Mouse (Mus musculus): ENCODE results near the gene Tssk2. TPM values are rescaled to one million over a fixed set of nuclear protein-coding genes. Genes with fewer than 3 reads are reported as not detected.

Gene Tssk2
- polyA plus RNA-seq, 1 experiment from 2014 or later = not detected

DNA sequence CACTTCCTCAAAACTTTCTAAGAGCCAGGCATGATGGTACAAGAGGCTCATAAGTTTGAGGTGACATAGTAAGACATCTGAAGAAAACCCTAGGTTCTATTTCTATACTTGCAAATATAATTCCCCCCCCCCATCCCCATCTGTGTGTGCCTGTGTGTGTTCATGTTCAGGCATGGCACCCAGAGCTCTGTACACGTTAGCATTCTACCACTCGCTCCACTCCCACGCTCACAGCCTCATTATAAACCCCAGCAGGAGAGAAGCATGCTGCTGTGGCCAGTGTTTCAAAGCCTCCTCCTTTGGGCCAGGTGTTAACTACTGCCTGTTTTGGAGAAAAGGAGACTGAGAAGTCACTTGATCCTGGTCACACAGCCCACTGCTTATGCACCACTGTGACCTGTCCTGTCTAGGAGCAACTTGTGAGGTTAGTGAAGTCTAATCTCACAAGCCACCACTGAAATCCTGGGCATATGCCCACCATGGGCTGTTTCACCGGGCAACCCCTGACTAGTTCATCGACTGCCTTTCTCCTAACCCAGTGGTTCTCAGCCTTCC, 33.5 kb downstream of the Tssk2 start:
- Histone ChIP-seq H3K9me3 (replicated peaks; ENCODE audit: control insufficient read depth, low read length, poor library complexity, severe bottlenecking) (no peaks in the 10 kb centered on the region), H3K36me3 (ENCODE audit: control insufficient read depth, insufficient read depth, low read length) (no peaks in the 10 kb centered on the region), H3K9ac (ENCODE audit: low read depth, low read length) (no peak overlapping the region), H3K4me3 (ENCODE audit: low read depth, low read length) (no peak overlapping the region), H3K27me3 (ENCODE audit: control insufficient read depth, insufficient read depth, low read depth, low read length) (no peaks in the 10 kb centered on the region), H3K4me2 (ENCODE audit: low read length) (no peak overlapping the region), H3K27ac (ENCODE audit: low read length) (no peak overlapping the region), H3K4me1 (ENCODE audit: control insufficient read depth, insufficient read depth, low read length) (peaks cover 6% of the 10 kb centered on the region)
- 72% methylated on average over 5 of the region's 5 CpGs for WGBS
- no peak for ATAC-seq

DNA sequence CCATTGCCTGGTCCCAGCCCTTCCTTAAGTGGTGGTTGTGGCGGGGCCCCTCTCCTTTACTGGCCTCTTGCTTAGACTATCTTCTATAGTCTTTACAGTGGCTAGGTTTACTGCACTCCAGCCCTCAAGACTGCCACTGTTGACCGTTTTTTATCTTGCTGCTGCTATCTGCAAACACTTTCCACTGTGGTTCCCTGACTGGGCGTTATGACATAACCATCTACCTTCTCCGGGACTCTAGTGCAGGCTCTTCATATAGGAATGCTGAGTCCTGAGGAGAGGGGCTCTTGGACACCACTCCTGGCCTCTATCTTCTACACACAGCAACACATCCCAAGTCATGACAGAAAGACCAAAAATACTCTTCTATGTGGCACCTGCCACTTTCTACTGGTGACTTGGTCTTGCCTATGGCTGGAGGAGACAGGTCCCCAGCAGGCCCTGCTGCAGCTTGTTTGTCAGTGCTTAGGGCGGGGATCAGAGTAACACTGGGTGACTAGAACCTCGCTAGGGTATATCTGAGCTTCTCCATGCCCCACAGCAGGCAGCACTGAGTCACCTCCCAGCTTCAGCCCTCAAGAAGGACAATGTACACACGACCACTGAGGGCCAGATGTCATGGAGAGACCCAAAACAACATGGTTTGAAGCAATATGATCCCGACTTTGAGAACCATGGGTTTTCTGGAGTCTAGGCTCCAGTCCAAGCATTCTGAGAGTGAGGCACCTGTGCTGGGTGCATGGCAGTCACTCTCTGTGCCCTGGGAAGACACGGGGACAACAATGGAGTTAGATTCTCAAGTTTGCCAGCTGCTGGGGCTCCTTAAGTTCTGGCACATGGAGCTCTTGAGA, 35.4 kb downstream of the Tssk2 start:
- 76% methylated on average over 9 of the region's 9 CpGs for WGBS
- H3K27me3 ChIP-seq (ENCODE audit: control insufficient read depth, insufficient read depth, low read depth, low read length) = no peaks in the 10 kb centered on the region
- no peak overlapping the region for H3K4me2 ChIP-seq (ENCODE audit: low read length)
- no peak overlapping the region for H3K9ac ChIP-seq (ENCODE audit: low read depth, low read length)
- no peaks in the 10 kb centered on the region for H3K9me3 ChIP-seq (replicated peaks; ENCODE audit: control insufficient read depth, low read length, poor library complexity, severe bottlenecking)
- H3K4me3 ChIP-seq (ENCODE audit: low read depth, low read length) = no peak overlapping the region
- no peak overlapping the region for H3K27ac ChIP-seq (ENCODE audit: low read length)
- no peak for ATAC-seq
- peaks cover 2% of the 10 kb centered on the region for H3K4me1 ChIP-seq (ENCODE audit: control insufficient read depth, insufficient read depth, low read length)
- no peaks in the 10 kb centered on the region for H3K36me3 ChIP-seq (ENCODE audit: control insufficient read depth, insufficient read depth, low read length)

DNA sequence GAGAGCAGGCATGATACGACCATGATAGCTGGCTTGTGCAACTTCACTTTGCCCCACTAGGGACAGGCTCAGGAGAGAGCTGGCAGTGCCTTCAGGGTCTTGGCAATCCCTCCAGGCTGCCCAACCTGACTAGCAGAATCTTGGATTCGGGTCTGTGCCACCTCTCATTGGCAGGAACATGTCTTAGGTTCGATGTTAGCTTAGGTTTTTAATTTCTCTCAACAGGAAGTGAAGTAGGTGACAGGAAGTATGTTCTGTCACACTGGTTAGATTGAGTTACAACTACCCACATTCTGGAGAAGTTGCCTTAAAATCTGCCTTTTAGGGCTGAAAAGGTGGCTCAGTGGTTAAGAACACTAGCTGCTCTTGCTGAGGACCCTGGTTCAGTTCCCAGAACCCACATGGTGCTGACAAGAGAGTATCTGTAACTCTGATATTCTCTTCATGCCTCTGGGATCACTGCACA, 36.0 kb downstream of the Tssk2 start:
- Histone ChIP-seq H3K36me3 (ENCODE audit: control insufficient read depth, insufficient read depth, low read length) (no peaks in the 10 kb centered on the region), H3K4me2 (ENCODE audit: low read length) (no peak overlapping the region), H3K9me3 (replicated peaks; ENCODE audit: control insufficient read depth, low read length, poor library complexity, severe bottlenecking) (no peaks in the 10 kb centered on the region), H3K4me3 (ENCODE audit: low read depth, low read length) (no peak overlapping the region), H3K27ac (ENCODE audit: low read length) (no peak overlapping the region), H3K9ac (ENCODE audit: low read depth, low read length) (no peak overlapping the region), H3K27me3 (ENCODE audit: control insufficient read depth, insufficient read depth, low read depth, low read length) (no peaks in the 10 kb centered on the region), H3K4me1 (ENCODE audit: control insufficient read depth, insufficient read depth, low read length) (no peaks in the 10 kb centered on the region)
- ATAC-seq = no peak
- WGBS = 65% methylated on average over 3 of the region's 3 CpGs

DNA sequence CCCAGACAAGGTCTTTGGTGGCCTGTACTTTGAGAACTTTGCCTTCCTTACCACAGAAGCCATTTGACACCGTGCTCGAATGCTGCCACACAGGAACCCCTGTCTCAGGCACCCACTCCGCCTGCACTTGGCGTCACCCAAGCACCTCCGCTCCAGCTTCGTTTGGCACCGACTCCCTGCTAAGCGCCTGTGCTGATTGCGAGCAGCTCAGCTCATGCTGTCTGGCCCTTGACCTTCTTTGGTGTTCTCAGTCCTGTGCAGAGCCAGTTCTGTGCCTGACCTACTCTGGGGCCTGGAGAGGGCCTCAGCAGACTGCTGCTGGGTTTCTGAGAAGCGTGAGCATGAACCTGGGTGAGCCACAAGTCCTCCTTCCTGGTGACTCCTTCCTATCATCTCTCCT, 38.3 kb downstream of the Tssk2 start:
- Histone ChIP-seq H3K27ac (ENCODE audit: low read length) (no peak overlapping the region), H3K9ac (ENCODE audit: low read depth, low read length) (no peak overlapping the region), H3K27me3 (ENCODE audit: control insufficient read depth, insufficient read depth, low read depth, low read length) (no peaks in the 10 kb centered on the region), H3K4me3 (ENCODE audit: low read depth, low read length) (no peak overlapping the region), H3K4me1 (ENCODE audit: control insufficient read depth, insufficient read depth, low read length) (no peaks in the 10 kb centered on the region), H3K36me3 (ENCODE audit: control insufficient read depth, insufficient read depth, low read length) (no peaks in the 10 kb centered on the region), H3K4me2 (ENCODE audit: low read length) (no peak overlapping the region), H3K9me3 (replicated peaks; ENCODE audit: control insufficient read depth, low read length, poor library complexity, severe bottlenecking) (no peaks in the 10 kb centered on the region)
- ATAC-seq = no peak
- 82% methylated on average over 10 of the region's 10 CpGs for WGBS

DNA sequence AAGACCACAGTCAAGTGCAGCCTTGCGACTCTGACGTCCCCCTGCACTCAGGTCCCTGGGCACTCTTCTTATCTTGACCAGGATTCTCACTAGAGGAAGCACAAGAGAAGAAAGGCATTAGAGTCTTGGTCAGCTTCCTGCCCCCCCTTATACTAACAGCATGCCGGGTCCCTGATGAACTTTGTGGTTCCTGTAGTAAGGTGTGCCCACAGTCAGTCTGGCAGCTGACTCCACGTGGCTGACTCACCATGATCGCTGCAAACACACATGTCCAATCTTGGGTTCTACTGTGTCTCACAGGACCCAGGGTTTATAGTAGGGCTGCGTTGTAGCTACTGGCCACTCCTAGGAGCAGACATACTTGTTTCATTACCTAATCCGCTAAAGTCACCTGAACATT, 39.8 kb downstream of the Tssk2 start:
- Histone ChIP-seq H3K27me3 (ENCODE audit: control insufficient read depth, insufficient read depth, low read depth, low read length) (no peaks in the 10 kb centered on the region), H3K4me1 (ENCODE audit: control insufficient read depth, insufficient read depth, low read length) (no peaks in the 10 kb centered on the region), H3K36me3 (ENCODE audit: control insufficient read depth, insufficient read depth, low read length) (no peaks in the 10 kb centered on the region), H3K4me3 (ENCODE audit: low read depth, low read length) (no peak overlapping the region), H3K4me2 (ENCODE audit: low read length) (no peak overlapping the region), H3K9ac (ENCODE audit: low read depth, low read length) (no peak overlapping the region), H3K9me3 (replicated peaks; ENCODE audit: control insufficient read depth, low read length, poor library complexity, severe bottlenecking) (no peaks in the 10 kb centered on the region), H3K27ac (ENCODE audit: low read length) (no peak overlapping the region)
- no peak for ATAC-seq
- 88% methylated on average over 7 of the region's 7 CpGs for WGBS

DNA sequence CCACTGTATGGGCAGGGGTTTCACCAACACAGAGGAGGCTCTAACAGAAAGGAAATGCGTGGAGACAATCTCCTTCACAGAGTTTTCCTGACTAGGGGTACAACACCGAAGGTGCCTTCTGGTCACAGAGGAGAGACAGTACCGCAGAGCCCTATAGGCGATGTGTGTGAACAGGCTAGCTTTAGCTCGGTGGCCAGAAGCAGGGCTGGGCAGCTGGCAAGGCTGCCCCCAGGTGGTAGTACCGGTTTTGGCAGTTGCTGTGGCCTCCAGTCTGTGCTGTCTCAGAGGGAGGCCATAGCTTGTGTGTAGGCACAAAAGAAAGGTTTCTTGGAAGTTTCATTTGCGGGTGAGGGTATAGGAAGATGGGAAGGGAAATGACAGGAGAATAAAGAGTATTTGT, 40.4 kb downstream of the Tssk2 start:
- Histone ChIP-seq H3K9ac (ENCODE audit: low read depth, low read length) (no peak overlapping the region), H3K9me3 (replicated peaks; ENCODE audit: control insufficient read depth, low read length, poor library complexity, severe bottlenecking) (no peaks in the 10 kb centered on the region), H3K4me2 (ENCODE audit: low read length) (no peak overlapping the region), H3K27me3 (ENCODE audit: control insufficient read depth, insufficient read depth, low read depth, low read length) (no peaks in the 10 kb centered on the region), H3K27ac (ENCODE audit: low read length) (no peak overlapping the region), H3K4me1 (ENCODE audit: control insufficient read depth, insufficient read depth, low read length) (no peaks in the 10 kb centered on the region), H3K4me3 (ENCODE audit: low read depth, low read length) (no peak overlapping the region), H3K36me3 (ENCODE audit: control insufficient read depth, insufficient read depth, low read length) (no peaks in the 10 kb centered on the region)
- no peak for ATAC-seq
- WGBS = 7% methylated on average over 7 of the region's 7 CpGs

DNA sequence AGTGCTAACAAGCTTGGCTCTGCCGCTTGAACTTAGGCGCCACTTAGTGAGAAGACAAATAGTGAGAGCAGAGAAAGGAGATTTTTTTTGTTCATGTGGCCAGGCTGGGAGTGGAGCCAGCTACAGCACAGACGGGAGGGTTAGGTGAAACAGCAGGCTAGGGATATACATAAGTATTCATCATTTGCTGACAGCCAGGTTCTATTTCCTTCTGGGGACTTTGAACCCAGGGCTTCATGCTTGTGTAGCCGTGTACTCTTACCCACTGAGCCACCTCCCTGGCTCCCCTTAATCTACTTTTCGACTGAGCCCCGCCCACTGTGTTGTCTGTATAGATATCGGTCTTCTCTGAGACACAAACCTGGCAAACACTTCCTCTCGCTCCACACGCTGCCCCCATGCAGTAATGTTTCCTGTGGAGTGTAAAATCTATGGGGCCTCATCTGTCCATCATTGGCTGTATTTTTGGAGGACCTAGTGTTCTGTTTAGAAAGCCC, 40.9 kb downstream of the Tssk2 start:
- no peaks in the 10 kb centered on the region for H3K4me1 ChIP-seq (ENCODE audit: control insufficient read depth, insufficient read depth, low read length)
- no peak overlapping the region for H3K4me3 ChIP-seq (ENCODE audit: low read depth, low read length)
- no peaks in the 10 kb centered on the region for H3K9me3 ChIP-seq (replicated peaks; ENCODE audit: control insufficient read depth, low read length, poor library complexity, severe bottlenecking)
- H3K27me3 ChIP-seq (ENCODE audit: control insufficient read depth, insufficient read depth, low read depth, low read length) = no peaks in the 10 kb centered on the region
- no peak for ATAC-seq
- H3K4me2 ChIP-seq (ENCODE audit: low read length) = no peak overlapping the region
- WGBS = 50% methylated on average over 9 of the region's 9 CpGs
- H3K27ac ChIP-seq (ENCODE audit: low read length) = no peak overlapping the region
- H3K9ac ChIP-seq (ENCODE audit: low read depth, low read length) = no peak overlapping the region
- H3K36me3 ChIP-seq (ENCODE audit: control insufficient read depth, insufficient read depth, low read length) = no peaks in the 10 kb centered on the region

DNA sequence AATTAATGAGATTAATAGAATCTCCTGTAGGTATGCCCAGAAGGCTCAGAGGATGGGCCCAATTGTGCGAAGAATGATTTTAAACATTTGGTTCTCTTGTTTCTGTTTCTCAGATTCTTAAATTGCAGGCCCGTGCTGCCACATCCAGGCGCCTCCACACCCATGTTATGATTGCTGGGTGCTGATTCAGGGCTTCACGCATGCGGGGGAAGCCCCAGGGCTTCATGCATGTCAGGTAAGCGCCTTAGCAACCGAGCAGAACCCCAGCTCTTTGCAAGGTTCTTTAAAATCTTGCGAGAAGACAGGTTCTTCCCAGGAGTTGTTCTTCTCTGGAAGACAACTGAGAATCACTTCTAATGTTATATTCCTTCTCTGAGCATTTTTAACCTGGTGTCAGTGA, 45.0 kb downstream of the Tssk2 start:
- no peaks in the 10 kb centered on the region for H3K27me3 ChIP-seq (ENCODE audit: control insufficient read depth, insufficient read depth, low read depth, low read length)
- no peaks in the 10 kb centered on the region for H3K36me3 ChIP-seq (ENCODE audit: control insufficient read depth, insufficient read depth, low read length)
- no peak for ATAC-seq
- H3K9ac ChIP-seq (ENCODE audit: low read depth, low read length) = no peak overlapping the region
- H3K9me3 ChIP-seq (replicated peaks; ENCODE audit: control insufficient read depth, low read length, poor library complexity, severe bottlenecking) = no peaks in the 10 kb centered on the region
- WGBS = 66% methylated on average over 8 of the region's 8 CpGs
- H3K4me3 ChIP-seq (ENCODE audit: low read depth, low read length) = no peak overlapping the region
- no peaks in the 10 kb centered on the region for H3K4me1 ChIP-seq (ENCODE audit: control insufficient read depth, insufficient read depth, low read length)
- no peak overlapping the region for H3K4me2 ChIP-seq (ENCODE audit: low read length)
- no peak overlapping the region for H3K27ac ChIP-seq (ENCODE audit: low read length)

DNA sequence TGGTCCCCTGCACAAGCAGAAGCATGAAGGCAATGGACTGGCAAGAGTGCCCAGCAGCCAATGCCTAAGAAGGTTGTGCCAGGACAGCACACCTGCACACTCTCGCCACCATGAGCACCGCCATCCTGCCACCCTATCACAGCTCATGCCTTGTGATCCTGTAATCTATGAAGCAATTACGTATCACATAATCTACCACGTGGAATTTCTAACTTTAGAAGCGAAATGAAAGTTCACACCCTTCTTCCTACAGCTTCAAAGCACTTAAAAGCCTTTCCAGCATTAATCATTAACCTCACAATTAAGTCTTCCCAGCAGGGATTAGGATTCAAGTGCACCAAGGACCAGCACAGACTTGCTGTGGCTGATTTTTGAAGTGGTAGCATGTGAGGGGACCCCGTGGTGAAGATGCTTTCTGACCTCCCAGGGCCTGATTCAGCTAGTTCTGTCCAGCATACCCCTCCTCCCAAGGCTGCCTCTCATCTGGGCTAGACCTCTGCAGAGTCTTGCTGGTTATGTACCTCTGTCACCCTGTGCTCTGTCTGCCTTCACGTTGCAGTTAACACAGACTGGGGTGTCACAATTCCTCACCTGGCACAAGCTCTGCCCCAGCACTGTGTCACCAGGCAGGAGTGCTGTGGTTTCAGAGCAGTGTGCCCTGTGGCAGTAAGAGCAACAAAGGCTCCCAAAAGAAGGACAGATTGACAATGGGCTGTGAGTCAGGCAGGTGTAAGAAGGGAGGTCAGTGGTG, 46.8 kb downstream of the Tssk2 start:
- Histone ChIP-seq H3K9ac (ENCODE audit: low read depth, low read length) (no peak overlapping the region), H3K4me2 (ENCODE audit: low read length) (no peak overlapping the region), H3K27me3 (ENCODE audit: control insufficient read depth, insufficient read depth, low read depth, low read length) (no peaks in the 10 kb centered on the region), H3K36me3 (ENCODE audit: control insufficient read depth, insufficient read depth, low read length) (no peaks in the 10 kb centered on the region), H3K4me1 (ENCODE audit: control insufficient read depth, insufficient read depth, low read length) (peaks cover 7% of the 10 kb centered on the region; the same call in 1 of the 2 replicates), H3K9me3 (replicated peaks; ENCODE audit: control insufficient read depth, low read length, poor library complexity, severe bottlenecking) (no peaks in the 10 kb centered on the region), H3K27ac (ENCODE audit: low read length) (no peak overlapping the region), H3K4me3 (ENCODE audit: low read depth, low read length) (no peak overlapping the region)
- no peak for ATAC-seq
- WGBS = 59% methylated on average over 7 of the region's 7 CpGs

Measured in midbrain, embryonic 16.5 days (tissue).